ENCODE assay signal across 24 mouse cellular contexts in genomic region chr15:78234823-78235509, GRCm38 (mm10). TPM values are rescaled to one million over a fixed set of nuclear protein-coding genes. Genes with fewer than 3 reads are reported as not detected.
DNase-seq lines count a peak whose midpoint lies in the region; ATAC-seq and TF ChIP-seq lines count a peak whose summit lies in the region.
"Had no signal": no experiment of that assay in that cellular context is flagged by ENCODE, and none has a peak within 500 bp of the region (broad histone marks: within the 10 kb centered on the region; RNA-seq: fewer than 3 reads in every experiment).

No protein-coding gene starts in this region.

- H3K27ac ChIP-seq in heart, embryonic 12.5 days (ENCODE audit: poor library complexity, severe bottlenecking): no peak overlapping the region
- no peak overlapping the region for H3K27ac ChIP-seq in spleen, adult 2 months (ENCODE audit: insufficient read depth, low read length)
- H3K27ac ChIP-seq in bone marrow, adult 2 months (ENCODE audit: control insufficient read depth, insufficient read depth, low read depth, low read length, poor library complexity): no peak overlapping the region
- no peak overlapping the region for H3K27ac ChIP-seq in midbrain, embryonic 11.5 days (ENCODE audit: low read depth, low read length)
- H3K27ac ChIP-seq: heart, embryonic 15.5 days; kidney, embryonic 15.5 days had no signal

- no peak for TF ChIP-seq POLR2A in spleen, adult 2 months (IDR thresholded peaks at IDR 0.05; ENCODE audit: low read depth, low read length)
- TF ChIP-seq POLR2A in bone marrow, adult 2 months (IDR thresholded peaks at IDR 0.05; ENCODE audit: borderline replicate concordance, control insufficient read depth, low read depth, low read length): no peak

- H3K4me2 ChIP-seq in heart, embryonic 12.5 days: no peak overlapping the region
- H3K4me2 ChIP-seq in midbrain, embryonic 11.5 days: no peak overlapping the region
- H3K4me2 ChIP-seq: heart, embryonic 15.5 days; kidney, embryonic 15.5 days had no signal

- DNase-seq in heart, postnatal 14 days: no peak
- DNase-seq in spleen, adult 2 months (ENCODE audit: low read depth in 1 of 2, low spot score in 2 of 2): no peak
- DNase-seq in spleen, postnatal 4 days (ENCODE audit: low spot score in 2 of 2): no peak
- peak; percentile 42 for DNase-seq in splenic B cell, adult 2 months (ENCODE audit: low read depth, low spot score)
- DNase-seq in T-cell, adult 2 months (ENCODE audit: low spot score): no peak
- no peak for DNase-seq in midbrain, embryonic 11.5 days (ENCODE audit: low spot score, missing footprints)
- DNase-seq: adrenal gland, postnatal 25 days; gastrocnemius, postnatal 14 days; heart, adult 18-20 months; layer of hippocampus, postnatal 36 days; lung, adult 2 months; lung, postnatal 36 days; right cerebral cortex, postnatal 25 days; thymus, adult 18-20 months had no signal

- H3K4me3 ChIP-seq in heart, embryonic 12.5 days: no peak overlapping the region
- H3K4me3 ChIP-seq in spleen, adult 2 months (ENCODE audit: extremely low read depth, insufficient read depth, insufficient read length): no peak overlapping the region
- no peak overlapping the region for H3K4me3 ChIP-seq in bone marrow, adult 2 months (replicated peaks; ENCODE audit: control insufficient read depth, low read depth, low read length)
- no peak overlapping the region for H3K4me3 ChIP-seq in midbrain, embryonic 11.5 days (ENCODE audit: low read depth, low read length)
- H3K4me3 ChIP-seq: heart, embryonic 15.5 days; kidney, embryonic 15.5 days had no signal

- 0 out of 2 replicates have a peak, but pooled peaks have one; percentile 11 for ATAC-seq in heart, embryonic 12.5 days (ENCODE audit: insufficient number of reproducible peaks, low FRiP score)
- no peak for ATAC-seq in midbrain, embryonic 11.5 days (ENCODE audit: low FRiP score)
- ATAC-seq: inflammation-experienced regulatory T-cells, adult 6 months; Patski had no signal

- H3K4me1 ChIP-seq in heart, embryonic 12.5 days (replicated peaks): no peaks in the 10 kb centered on the region
- H3K4me1 ChIP-seq in spleen, adult 2 months (ENCODE audit: control insufficient read depth, insufficient read depth, insufficient read length): no peaks in the 10 kb centered on the region
- H3K4me1 ChIP-seq in bone marrow, adult 2 months (ENCODE audit: control insufficient read depth, insufficient read depth, low read length): no peaks in the 10 kb centered on the region
- H3K4me1 ChIP-seq in midbrain, embryonic 11.5 days (ENCODE audit: control insufficient read depth, insufficient read depth, low read length): no peaks in the 10 kb centered on the region
- H3K4me1 ChIP-seq: heart, embryonic 15.5 days had no signal

- WGBS in heart, embryonic 12.5 days: 68% methylated on average over 5 of the region's 5 CpGs
- 85% methylated on average over 5 of the region's 5 CpGs for WGBS in spleen, adult 2 months
- 69% methylated on average over 5 of the region's 5 CpGs for WGBS in bone marrow, adult 2 months
- WGBS in midbrain, embryonic 11.5 days: 80% methylated on average over 5 of the region's 5 CpGs

- TF ChIP-seq CTCF in spleen, adult 2 months (IDR thresholded peaks at IDR 0.05; ENCODE audit: extremely low read depth, insufficient read depth, insufficient read length, insufficient replicate concordance): peak; percentile 22; the same call in 1 of the 2 replicates
- TF ChIP-seq CTCF in bone marrow, adult 2 months (IDR thresholded peaks at IDR 0.05; ENCODE audit: control insufficient read depth, insufficient read depth, low read length): peak; percentile 51

- no peaks in the 10 kb centered on the region; the same call in 1 of the 2 replicates for H3K9me3 ChIP-seq in heart, embryonic 12.5 days (replicated peaks)
- H3K9me3 ChIP-seq in midbrain, embryonic 11.5 days (ENCODE audit: control insufficient read depth, low read length): no peaks in the 10 kb centered on the region
- H3K9me3 ChIP-seq: heart, embryonic 15.5 days; kidney, embryonic 15.5 days had no signal

- intact Hi-C loops in heart, postnatal 14 days (cut with DNase I): no loop called here

- H3K27me3 ChIP-seq in heart, embryonic 12.5 days (replicated peaks): peaks cover 10% of the 10 kb centered on the region; the same call in 1 of the 2 replicates
- no peaks in the 10 kb centered on the region for H3K27me3 ChIP-seq in spleen, adult 2 months (ENCODE audit: control insufficient read depth, insufficient read depth, low read length)
- H3K27me3 ChIP-seq in splenic B cell, adult 2 months (ENCODE audit: control insufficient read depth, insufficient read depth, low read length, poor library complexity, severe bottlenecking): no peaks in the 10 kb centered on the region
- no peaks in the 10 kb centered on the region for H3K27me3 ChIP-seq in midbrain, embryonic 11.5 days (ENCODE audit: control insufficient read depth, insufficient read depth, low read length)
- H3K27me3 ChIP-seq: heart, embryonic 15.5 days had no signal

- no peak overlapping the region for H3K9ac ChIP-seq in heart, embryonic 12.5 days
- no peak overlapping the region for H3K9ac ChIP-seq in midbrain, embryonic 11.5 days (ENCODE audit: low read length)
- H3K9ac ChIP-seq: heart, embryonic 15.5 days; kidney, embryonic 15.5 days had no signal

- H3K36me3 ChIP-seq in heart, embryonic 12.5 days: no peaks in the 10 kb centered on the region
- H3K36me3 ChIP-seq in spleen, adult 2 months (ENCODE audit: control insufficient read depth, insufficient read depth, low read length): no peaks in the 10 kb centered on the region
- no peaks in the 10 kb centered on the region for H3K36me3 ChIP-seq in splenic B cell, adult 2 months (ENCODE audit: control insufficient read depth, insufficient read depth, low read length, poor library complexity, severe bottlenecking)
- H3K36me3 ChIP-seq in midbrain, embryonic 11.5 days (ENCODE audit: control insufficient read depth, insufficient read depth, low read length): no peaks in the 10 kb centered on the region
- H3K36me3 ChIP-seq: heart, embryonic 15.5 days; kidney, embryonic 15.5 days had no signal

RNA-seq across cellular contexts. Expression of gene Ncf4, which starts 9.6 kb away (rescaled TPM):
- polyA plus RNA-seq in heart, embryonic 12.5 days (2016; fragmentation: Nextera tagmentation; extraction: Ambion mirVana): 11.2 and 13.7 TPM in 2 replicates
- 1 to 10 TPM; 2.5 to 2.9 TPM for total RNA-seq in heart, postnatal 14 days (2021)
- polyA plus RNA-seq in spleen, adult 2 months (2012; rRNA removed): 122 and 137 TPM in 2 replicates
- polyA plus RNA-seq in bone marrow, adult 2 months (2011; ENCODE audit: insufficient read depth, insufficient read length, low replicate concordance, missing spikeins): 131 and 294 TPM in 2 replicates
- polyA plus RNA-seq in midbrain, embryonic 11.5 days (2014; fragmentation: Nextera tagmentation; extraction: Ambion mirVana): 6.9 and 7.9 TPM in 2 replicates

RNA-seq across cellular contexts. Expression of gene Pvalb, which starts 28.8 kb away (rescaled TPM):
- 0.21 and 0.49 TPM in 2 replicates for polyA plus RNA-seq in heart, embryonic 12.5 days (2016; fragmentation: Nextera tagmentation; extraction: Ambion mirVana)
- under 1 TPM in 1 of 2 experiments, not detected in 1; 0.29 TPM for total RNA-seq in heart, postnatal 14 days (2021)
- not detected in 2 replicates for polyA plus RNA-seq in spleen, adult 2 months (2012; rRNA removed)
- 2.0 and 11.3 TPM in 2 replicates for polyA plus RNA-seq in bone marrow, adult 2 months (2011; ENCODE audit: insufficient read depth, insufficient read length, low replicate concordance, missing spikeins)
- polyA plus RNA-seq in midbrain, embryonic 11.5 days (2014; fragmentation: Nextera tagmentation; extraction: Ambion mirVana): not detected in 2 replicates
- total RNA-seq: adrenal gland, postnatal 25 days; hematopoietic stem cell, adult 5-6 weeks; megakaryocyte-erythroid progenitor cell, adult 5-6 weeks had no signal
- polyA plus RNA-seq: forebrain, embryonic 11.5 days; inflammation-experienced regulatory T-cells, adult 6 months; kidney, embryonic 15.5 days; Patski; urinary bladder, adult 2 months had no signal
